Mouse (Mus musculus) large intestine, adult 2 months (tissue): Measurements from ENCODE around the gene Slc10a3. TPM values are rescaled to one million over a fixed set of nuclear protein-coding genes. Genes with fewer than 3 reads are reported as not detected.

Experiments used
- polyA plus RNA-seq: library from polyadenylated mRNA; depleted of rRNA; stranded (reverse); fragments of >200 nt; gene quantifications from 2 replicates; pipeline ENCODE4 v1.2.3, GENCODE M21; 2012; rRNA removed

Gene Slc10a3
- polyA plus RNA-seq, 1 experiment = 13.6 TPM

Other genes with a start within 250 kb of the Slc10a3 start
- gene Opn1mw, start 245.9 kb downstream of the Slc10a3 start, polyA plus RNA-seq = not detected in 2 replicates
- 3.1 and 3.3 TPM in 2 replicates for gene Mecp2, start 238.0 kb downstream of the Slc10a3 start, polyA plus RNA-seq
- not detected in 2 replicates for gene Tex28, start 205.5 kb downstream of the Slc10a3 start, polyA plus RNA-seq
- 0.04 TPM in 1 of 2 replicates, not detected in the other for gene Tktl1, start 196.1 kb downstream of the Slc10a3 start, polyA plus RNA-seq
- gene Flna, start 123.5 kb downstream of the Slc10a3 start, polyA plus RNA-seq = 553 and 589 TPM in 2 replicates
- 44.3 and 48.8 TPM in 2 replicates for gene Emd, start 118.7 kb downstream of the Slc10a3 start, polyA plus RNA-seq
- 1,702 and 1,771 TPM in 2 replicates for gene Rpl10, start 102.5 kb downstream of the Slc10a3 start, polyA plus RNA-seq
- gene Taz, start 91.4 kb downstream of the Slc10a3 start, polyA plus RNA-seq = 63.1 and 89.6 TPM in 2 replicates
- 20.5 and 25.7 TPM in 2 replicates for gene Dnase1l1, start 91.0 kb downstream of the Slc10a3 start, polyA plus RNA-seq
- 141 and 214 TPM in 2 replicates for gene Atp6ap1, start 76.3 kb downstream of the Slc10a3 start, polyA plus RNA-seq
- gene Gdi1, start 68.4 kb downstream of the Slc10a3 start, polyA plus RNA-seq = 138 and 150 TPM in 2 replicates
- 7.1 and 8.9 TPM in 2 replicates for gene Fam50a, start 60.3 kb downstream of the Slc10a3 start, polyA plus RNA-seq
- 3.0 and 5.0 TPM in 2 replicates for gene Plxna3, start 44.3 kb downstream of the Slc10a3 start, polyA plus RNA-seq
- 45.0 and 58.7 TPM in 2 replicates for gene Lage3, start 19.7 kb downstream of the Slc10a3 start, polyA plus RNA-seq
- 45.9 and 52.2 TPM in 2 replicates for gene Ubl4a, start 131 bp downstream of the Slc10a3 start, polyA plus RNA-seq
- gene Fam3a, start 19.9 kb upstream of the Slc10a3 start, polyA plus RNA-seq = 25.0 and 28.0 TPM in 2 replicates
- 7.0 and 12.6 TPM in 2 replicates for gene Ikbkg, start 19.9 kb upstream of the Slc10a3 start, polyA plus RNA-seq
- 40.5 and 60.0 TPM in 2 replicates for gene G6pdx, start 55.8 kb upstream of the Slc10a3 start, polyA plus RNA-seq
- gene Gm6880, start 108.0 kb upstream of the Slc10a3 start, polyA plus RNA-seq = not detected in 2 replicates
- not detected in 2 replicates for gene Olfr1326-ps1, start 201.5 kb upstream of the Slc10a3 start, polyA plus RNA-seq
- gene Olfr1325, start 219.3 kb upstream of the Slc10a3 start, polyA plus RNA-seq = not detected in 2 replicates